Mouse (Mus musculus): ENCODE measurements around the gene Prim2. TPM values are rescaled to one million over a fixed set of nuclear protein-coding genes. Genes with fewer than 3 reads are reported as not detected.
A peak's percentile ranks its signal among the peaks of the same experiment; 100 is the strongest.

Gene Prim2
- total RNA-seq (2021): 1 to 10 TPM; 2.4 TPM

DNA sequence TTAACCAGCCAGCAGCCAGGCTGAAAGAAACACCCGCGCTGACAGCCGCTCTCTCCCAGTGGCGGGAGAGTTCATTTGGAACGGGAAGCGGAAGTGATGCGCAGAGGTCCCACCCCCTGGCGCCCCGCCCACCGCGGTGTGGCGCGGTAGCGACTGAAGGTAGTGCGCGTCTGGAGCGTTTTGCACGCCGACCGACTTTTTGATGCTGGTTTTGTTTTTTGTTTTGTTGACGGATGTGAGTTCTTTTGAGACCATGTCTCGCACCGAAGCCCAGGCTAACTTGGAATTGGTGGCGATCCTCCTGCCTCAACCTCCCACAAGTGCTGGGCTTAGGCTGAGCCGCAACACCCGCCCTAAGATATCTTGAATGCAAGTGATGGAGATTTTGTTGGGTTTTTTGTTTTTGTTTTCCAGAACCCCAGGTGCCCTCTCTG is at the start of gene Prim2:
TSS of gene Prim2 (minus strand) at position 88 of the 434 bp plus-strand sequence.
- intact Hi-C loops (cut with DNase I): loop anchor here (5.0 to 10.0 kb wide), 2 partner anchors 143 to 235 kb away; partner anchors contain the start of genes Bend6, Dst and Zfp451
- peak; percentile 88 to 94 for DNase-seq

- DNase-seq: no peak
- intact Hi-C loops (cut with DNase I): no loop called here
Observed at GRCm38 (mm10) chr1:33717636-33718035, 48.0 kb upstream of the Prim2 start.

GRCm38 (mm10) chr1:33714796-33715195 is 45.2 kb upstream of the Prim2 start:
- intact Hi-C loops (cut with DNase I): no loop called here
- DNase-seq: no peak

- intact Hi-C loops (cut with DNase I): no loop called here
- DNase-seq: no peak
Observed at GRCm38 (mm10) chr1:33712026-33712425, 42.4 kb upstream of the Prim2 start.

GRCm38 (mm10) chr1:33709615-33710014 is 40.0 kb upstream of the Prim2 start:
- no peak for DNase-seq
- intact Hi-C loops (cut with DNase I): no loop called here

- intact Hi-C loops (cut with DNase I): no loop called here
- DNase-seq: no peak
Observed at GRCm38 (mm10) chr1:33701244-33701643, 31.6 kb upstream of the Prim2 start.

- intact Hi-C loops (cut with DNase I): no loop called here
- no peak for DNase-seq
Observed at GRCm38 (mm10) chr1:33696016-33696415, 26.4 kb upstream of the Prim2 start.

GRCm38 (mm10) chr1:33693893-33694292 is 24.3 kb upstream of the Prim2 start:
- intact Hi-C loops (cut with DNase I): no loop called here

DNA sequence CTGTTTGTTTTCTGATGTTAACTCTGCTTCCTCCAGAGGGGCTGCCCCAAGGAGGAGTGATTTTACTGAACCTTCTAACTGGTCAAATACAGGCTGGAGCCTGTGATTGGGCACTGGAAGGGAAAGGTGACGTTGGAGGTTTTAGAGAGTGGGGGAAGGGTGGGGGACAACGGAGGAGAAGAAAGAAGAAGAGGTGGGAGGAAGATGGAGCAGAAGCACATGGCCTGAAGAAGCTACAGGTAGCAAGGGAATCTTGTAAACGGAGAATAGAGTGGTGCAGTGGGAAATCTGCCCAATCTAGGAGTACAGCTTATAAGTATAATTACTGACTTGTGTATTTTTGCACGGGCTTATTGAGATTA is 20.5 kb upstream of the Prim2 start:
- intact Hi-C loops (cut with DNase I): no loop called here
- no peak for DNase-seq

More at GRCm38 (mm10) chr1:33693893-33694292, 24.3 kb upstream of the Prim2 start:
- DNase-seq: no peak

DNA sequence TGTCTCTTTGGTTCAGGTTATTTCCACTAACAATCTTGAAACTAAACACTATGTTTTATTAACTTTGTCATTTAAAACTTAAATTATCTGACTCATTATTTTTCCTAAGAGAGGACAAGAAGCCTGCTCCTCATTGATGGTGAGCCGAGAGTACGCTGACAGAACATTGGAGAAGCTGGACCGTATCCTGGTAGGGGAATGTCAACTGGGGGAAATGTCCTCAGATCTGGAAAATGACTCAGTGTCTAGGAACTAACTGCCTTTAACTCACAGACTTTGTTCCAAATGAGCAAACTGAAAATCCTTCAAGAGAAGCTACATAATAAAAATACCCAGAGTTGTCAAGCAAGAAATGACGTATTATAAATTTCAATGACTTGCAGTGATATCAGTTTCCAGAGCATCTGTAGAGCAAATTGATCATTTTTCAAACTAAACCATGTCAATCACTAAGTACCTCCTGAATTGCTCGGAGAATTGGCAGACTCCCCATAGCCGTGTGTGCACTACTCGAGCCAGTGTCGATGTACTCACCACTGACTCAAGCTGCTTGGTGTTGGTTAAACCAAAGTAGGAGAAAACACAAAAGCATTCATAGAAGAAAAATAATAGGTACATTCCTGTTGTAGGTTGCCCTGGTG is 20.0 kb upstream of the Prim2 start:
- no peak for DNase-seq
- intact Hi-C loops (cut with DNase I): no loop called here

DNA sequence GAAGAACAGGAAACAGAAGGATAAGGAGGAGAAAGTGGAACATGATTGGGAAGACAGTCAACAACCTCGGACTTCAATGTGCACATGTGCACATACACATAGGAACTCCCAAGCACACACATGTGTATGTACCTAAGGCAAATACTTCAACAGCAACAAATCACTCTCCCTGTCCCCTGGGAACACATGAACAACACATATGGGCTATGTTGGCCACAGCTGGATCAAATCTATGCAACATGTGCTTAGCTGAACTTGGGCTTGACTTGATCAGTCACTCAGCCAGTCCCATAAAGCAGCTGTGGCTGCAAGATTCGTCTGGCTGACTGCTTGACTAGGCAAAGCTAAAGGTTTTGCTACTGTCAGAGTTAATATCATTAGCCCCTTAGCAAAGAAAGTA is 19.2 kb upstream of the Prim2 start:
- DNase-seq: no peak
- intact Hi-C loops (cut with DNase I): no loop called here

DNA sequence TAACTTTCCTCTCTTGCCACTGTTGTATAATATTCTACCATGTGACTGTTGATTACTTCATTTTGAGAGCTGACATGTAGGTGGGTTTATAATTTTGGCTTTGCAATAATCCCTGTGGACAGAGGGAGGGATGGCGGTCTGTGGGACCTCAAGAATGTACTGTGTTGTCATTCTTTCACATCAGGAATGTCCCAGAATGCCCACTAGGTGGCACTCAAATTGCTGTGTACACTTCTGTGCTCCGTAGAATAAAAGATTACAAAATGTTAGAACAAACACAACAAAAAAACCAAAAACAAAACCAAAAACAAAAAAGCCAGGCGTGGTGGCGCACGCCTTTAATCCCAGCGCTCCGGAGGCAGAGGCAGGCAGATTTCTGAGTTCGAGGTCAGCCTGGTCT is 14.9 kb upstream of the Prim2 start:
- DNase-seq: peak in 1 of 2 experiments; percentile 31
- intact Hi-C loops (cut with DNase I): loop anchor here (2.0 kb wide), 1 partner anchor 54 kb away; no protein-coding TSS in a partner anchor

DNA sequence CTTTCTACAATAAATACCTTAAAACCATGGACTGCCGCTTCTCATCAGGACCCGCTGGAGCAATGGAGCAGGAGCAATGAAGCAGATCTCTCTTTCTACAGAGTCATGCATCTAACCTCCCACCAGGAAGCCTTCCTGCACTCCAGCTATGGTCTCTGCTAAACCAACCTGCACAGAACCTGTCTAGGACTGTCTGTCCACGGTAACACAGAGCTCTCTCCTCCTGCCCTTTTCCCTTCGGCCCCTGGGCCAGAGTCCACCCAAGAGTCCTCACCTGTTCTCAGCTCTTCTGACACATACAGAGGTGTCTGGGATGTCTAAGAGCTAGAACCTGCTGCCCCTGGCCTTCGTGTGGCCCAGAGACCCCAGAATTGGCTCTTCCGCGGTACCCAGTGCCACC is 11.3 kb upstream of the Prim2 start:
- intact Hi-C loops (cut with DNase I): no loop called here
- DNase-seq: no peak

DNA sequence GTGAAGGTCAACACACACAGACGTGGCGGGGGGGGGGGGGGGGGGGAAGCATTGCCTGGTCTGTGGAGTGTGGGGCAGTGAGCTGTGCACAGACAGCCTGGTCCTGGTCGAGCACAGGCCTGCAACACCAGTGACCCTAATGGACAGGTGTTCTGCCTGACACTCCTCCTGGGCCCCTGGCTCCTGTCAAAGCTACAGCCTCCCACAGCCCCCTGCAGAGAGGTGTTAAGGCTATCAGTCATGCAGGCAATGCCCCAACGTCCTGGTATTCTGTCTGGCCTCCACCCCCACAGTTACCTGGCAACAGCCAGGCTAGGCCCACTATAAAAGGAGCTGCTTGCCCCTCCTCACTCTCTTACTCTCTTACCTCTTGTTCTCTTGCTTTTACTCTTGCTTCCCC is 10.8 kb upstream of the Prim2 start:
- no peak for DNase-seq
- intact Hi-C loops (cut with DNase I): no loop called here

DNA sequence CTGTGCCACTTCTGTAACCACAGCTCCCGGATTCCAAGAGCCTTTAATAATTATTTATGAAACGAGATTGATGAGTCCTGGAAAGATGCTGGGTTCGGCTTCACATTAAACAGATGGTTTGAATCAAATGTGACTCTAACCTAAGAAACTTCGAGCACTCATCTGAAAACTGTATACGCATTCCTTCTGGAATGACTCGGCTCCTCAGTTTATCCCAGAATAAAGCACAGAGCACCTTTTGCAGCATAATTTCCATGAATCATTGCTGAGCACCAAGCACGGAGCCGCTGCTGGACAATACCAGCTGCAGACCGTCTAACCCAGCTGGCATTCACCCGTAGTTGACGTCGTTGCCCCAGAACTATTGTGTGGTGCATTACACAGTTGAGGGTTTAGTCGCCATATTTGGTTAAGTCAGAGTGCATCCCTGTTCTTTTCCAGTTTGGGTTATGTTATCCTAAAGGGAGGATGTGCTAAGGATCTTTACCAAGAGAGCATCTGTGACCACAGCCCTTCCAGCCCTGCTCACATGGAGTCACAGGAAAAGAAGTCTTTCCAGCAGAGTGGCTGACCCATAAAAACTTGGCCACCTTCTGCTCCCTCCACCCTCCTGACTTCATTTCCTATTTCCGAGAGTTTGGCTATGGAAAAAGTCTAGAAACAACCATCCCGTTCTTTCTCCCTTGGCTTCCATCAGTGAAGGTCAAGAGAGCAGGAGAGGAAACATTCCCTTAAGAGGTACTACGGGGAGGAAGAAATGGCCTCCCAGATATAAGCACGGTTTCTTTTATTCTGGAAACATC is 3.8 kb upstream of the Prim2 start:
- intact Hi-C loops (cut with DNase I): loop anchor here (2.0 to 10.0 kb wide), 3 partner anchors 47 to 231 kb away; partner anchors contain the start of genes Bend6 and Dst
- peak; percentile 7 to 28 for DNase-seq

DNA sequence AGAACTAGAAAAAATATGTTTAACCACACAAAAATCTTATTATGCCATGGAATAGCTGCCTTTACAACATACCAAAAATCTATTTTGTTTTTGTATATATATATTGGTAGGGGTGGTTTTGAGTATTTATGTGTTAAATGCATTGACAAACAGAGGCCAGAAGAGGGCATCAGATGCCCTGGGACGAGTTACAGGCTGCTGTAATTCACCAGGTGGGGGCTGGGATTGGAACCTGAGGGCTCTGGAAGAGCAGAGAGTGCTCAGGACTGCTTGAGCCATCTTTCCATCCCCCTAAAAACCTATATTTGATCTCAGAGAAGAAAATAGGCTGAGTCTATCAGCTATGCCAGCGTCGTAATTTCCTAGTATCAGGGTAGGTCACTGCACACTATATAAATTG is 2.9 kb upstream of the Prim2 start:
- no peak for DNase-seq
- intact Hi-C loops (cut with DNase I): loop anchor here (2.0 to 10.0 kb wide), 3 partner anchors 48 to 232 kb away; partner anchors contain the start of genes Bend6 and Dst

DNA sequence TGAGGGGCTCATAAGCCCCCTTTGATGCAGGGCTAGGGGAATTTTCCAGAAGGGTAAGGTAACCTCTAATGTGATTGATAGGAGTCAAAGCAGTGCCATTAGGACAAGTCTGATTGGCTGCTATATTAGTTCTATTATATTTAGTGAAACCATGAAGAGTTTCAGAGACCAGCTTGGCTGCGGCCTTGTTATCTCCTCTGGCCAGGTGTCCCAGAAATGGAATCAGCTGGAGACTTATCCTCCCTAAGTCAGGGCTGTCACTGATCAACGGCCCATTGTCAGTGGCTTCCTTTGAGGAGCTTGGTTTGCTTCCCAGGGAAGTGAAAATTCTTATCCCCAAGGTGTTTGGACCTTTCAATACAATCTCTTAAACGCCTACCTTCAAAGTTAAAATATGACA is 2.5 kb upstream of the Prim2 start:
- intact Hi-C loops (cut with DNase I): loop anchor here (2.0 to 10.0 kb wide), 3 partner anchors 49 to 233 kb away; partner anchors contain the start of genes Bend6 and Dst
- DNase-seq: no peak

DNA sequence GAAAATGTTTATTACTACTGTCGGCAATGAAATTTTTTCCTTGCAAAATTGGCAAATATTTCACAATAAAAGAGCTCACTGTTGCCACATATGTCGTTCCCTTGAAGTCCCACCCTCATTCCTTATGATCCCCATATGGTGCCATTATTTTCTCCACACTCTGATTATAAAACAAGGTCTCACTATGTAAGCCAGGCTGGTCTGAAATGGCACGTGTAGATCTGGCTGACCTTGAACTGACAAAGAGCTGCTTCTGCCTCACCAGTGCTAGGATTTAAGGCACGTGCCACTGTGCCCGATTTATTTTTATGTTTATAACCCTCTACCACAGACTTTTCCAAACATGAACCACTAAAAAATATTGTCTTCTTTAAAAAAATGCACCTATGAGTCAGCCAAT is 1.8 kb upstream of the Prim2 start:
- intact Hi-C loops (cut with DNase I): loop anchor here (10.0 kb wide), 1 partner anchor 233 kb away; the partner anchor contains the start of genes Bend6 and Dst
- DNase-seq: no peak

DNA sequence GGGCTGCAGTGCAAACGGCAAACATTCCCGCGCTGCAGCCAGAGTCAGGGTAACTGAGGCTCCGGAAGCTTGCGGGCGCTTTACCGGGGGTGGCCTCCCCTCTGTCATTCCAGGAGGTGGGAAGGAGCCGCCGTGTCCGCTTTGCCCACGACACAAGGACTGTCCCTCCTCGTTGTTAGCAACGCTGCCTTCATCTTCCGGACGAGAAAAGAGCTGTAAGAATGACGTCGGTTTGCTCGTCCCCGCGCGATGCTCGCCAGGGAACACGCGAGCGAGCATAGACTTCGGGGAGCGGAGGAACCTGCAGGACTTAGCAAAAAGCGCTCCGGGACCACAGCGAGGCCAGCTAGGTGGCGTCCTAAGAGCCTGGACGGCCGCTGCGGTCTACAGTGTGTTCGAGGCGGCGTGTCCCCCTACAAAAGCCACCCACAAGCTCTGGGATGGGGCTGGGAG is 595 bp upstream of the Prim2 start:
- intact Hi-C loops (cut with DNase I): loop anchor here (10.0 kb wide), 1 partner anchor 235 kb away; the partner anchor contains the start of genes Bend6 and Dst
- DNase-seq: peak; percentile 56 to 57

- DNase-seq: no peak
- intact Hi-C loops (cut with DNase I): loop anchor here (2.0 kb wide), 1 partner anchor 303 kb away; no protein-coding TSS in a partner anchor
Observed at GRCm38 (mm10) chr1:33663605-33664117, 5.9 kb downstream of the Prim2 start.

DNA sequence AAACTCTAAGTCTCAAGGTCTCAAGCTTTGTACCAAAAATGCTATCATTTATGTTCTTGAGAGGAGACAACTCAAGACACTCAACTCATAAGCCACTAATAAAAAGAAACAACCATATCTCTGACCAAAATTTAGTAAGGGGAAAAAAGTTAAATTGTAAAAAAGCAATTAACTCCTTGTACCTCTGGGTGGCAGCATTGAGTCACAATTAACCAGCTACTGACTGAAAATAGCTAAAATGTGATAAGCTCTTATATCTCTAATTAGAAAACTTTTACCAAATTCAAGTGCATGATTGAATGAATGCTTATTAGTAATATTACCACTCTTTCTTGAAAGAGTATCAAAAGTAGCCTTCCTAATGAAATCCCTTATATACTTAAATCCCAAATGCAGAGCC is 6.4 kb downstream of the Prim2 start:
- no peak for DNase-seq
- intact Hi-C loops (cut with DNase I): loop anchor here (2.0 kb wide), 1 partner anchor 304 kb away; no protein-coding TSS in a partner anchor

Measured in heart, postnatal 36 days (tissue).